8 mouse cellular contexts compared by ENCODE assay signal in genomic region chr19:15998157-15998556, GRCm38 (mm10). TPM values are rescaled to one million over a fixed set of nuclear protein-coding genes. Genes with fewer than 3 reads are reported as not detected.
DNase-seq lines count a peak whose midpoint lies in the region; ATAC-seq lines count a peak whose summit lies in the region.

No protein-coding gene starts in this region.

- WGBS in embryonic facial prominence, embryonic 10.5 days: 2% methylated on average over 3 of the region's 3 CpGs

- H3K27me3 ChIP-seq in embryonic facial prominence, embryonic 10.5 days (replicated peaks; ENCODE audit: low read depth, poor library complexity, severe bottlenecking): no peaks in the 10 kb centered on the region

- H3K4me1 ChIP-seq in embryonic facial prominence, embryonic 10.5 days: 0 out of 2 replicates have a peak, but pooled peaks cover 5% of the 10 kb centered on the region

- no peak for ATAC-seq in CD4-positive, CD25-positive, alpha-beta regulatory T cell, adult 4 months
- ATAC-seq in megakaryocyte progenitor cell, adult 5-6 weeks (replicated peaks; ENCODE audit: poor library complexity): peak; percentile 86

- intact Hi-C loops in heart, postnatal 14 days (cut with DNase I): loop anchor here (1.0 kb wide), 1 partner anchor 601 kb away; no protein-coding TSS in a partner anchor

- H3K4me3 ChIP-seq in embryonic facial prominence, embryonic 10.5 days: no peak overlapping the region

- DNase-seq in CD4-positive, CD25-positive, alpha-beta regulatory T cell, adult 2 months (ENCODE audit: low read depth, low spot score): peak; percentile 78
- DNase-seq in adrenal gland, postnatal 25 days: peak; percentile 35
- DNase-seq in embryonic facial prominence, embryonic 10.5 days (ENCODE audit: low spot score): peak; percentile 62
- peak; percentile 61 to 74 for DNase-seq in heart, postnatal 14 days
- DNase-seq in layer of hippocampus, postnatal 14 days (ENCODE audit: low spot score in 2 of 2): peak; percentile 72 to 85
- DNase-seq in right cerebral cortex, adult 2 months (ENCODE audit: low spot score in 2 of 2): peak; percentile 77 to 78

- H3K36me3 ChIP-seq in embryonic facial prominence, embryonic 10.5 days (replicated peaks): no peaks in the 10 kb centered on the region

- H3K9me3 ChIP-seq in embryonic facial prominence, embryonic 10.5 days: no peaks in the 10 kb centered on the region

- no peak overlapping the region for H3K27ac ChIP-seq in embryonic facial prominence, embryonic 10.5 days (replicated peaks)

RNA-seq across cellular contexts. Expression of gene Cep78, which starts 13.4 kb away (rescaled TPM):
- polyA plus RNA-seq in CD4-positive, CD25-positive, alpha-beta regulatory T cell, adult 4 months (2017; shearing (Covaris generic)): 1 to 10 TPM; 2.2 to 3.4 TPM
- 9.9 and 11.3 TPM in 2 replicates for total RNA-seq in adrenal gland, postnatal 25 days (2021)
- polyA plus RNA-seq in embryonic facial prominence, embryonic 10.5 days (2016; fragmentation: Nextera tagmentation; extraction: Ambion mirVana): 61.6 and 61.8 TPM in 2 replicates
- 1 to 10 TPM; 3.2 to 3.7 TPM for total RNA-seq in heart, postnatal 14 days (2021)
- total RNA-seq in layer of hippocampus, postnatal 14 days (2021): 10 to 100 TPM; 11.7 to 12.6 TPM
- 13.0 and 17.4 TPM in 2 replicates for total RNA-seq in megakaryocyte progenitor cell, adult 5-6 weeks (2015)
- 17.8 and 25.2 TPM in 2 replicates for total RNA-seq in megakaryocyte progenitor cell, adult 5-6 weeks (2017)

RNA-seq across cellular contexts. Expression of gene Psat1, which starts 51.0 kb away (rescaled TPM):
- polyA plus RNA-seq in CD4-positive, CD25-positive, alpha-beta regulatory T cell, adult 4 months (2017; shearing (Covaris generic)): 10 to 100 TPM; 39.6 to 66.0 TPM
- total RNA-seq in adrenal gland, postnatal 25 days (2021): 64.9 and 81.4 TPM in 2 replicates
- 116 and 135 TPM in 2 replicates for polyA plus RNA-seq in embryonic facial prominence, embryonic 10.5 days (2016; fragmentation: Nextera tagmentation; extraction: Ambion mirVana)
- 1 to 10 TPM; 4.8 to 6.3 TPM for total RNA-seq in heart, postnatal 14 days (2021)
- total RNA-seq in layer of hippocampus, postnatal 14 days (2021): 100 to 1,000 TPM; 117 to 123 TPM
- 130 and 136 TPM in 2 replicates for total RNA-seq in megakaryocyte progenitor cell, adult 5-6 weeks (2015)
- total RNA-seq in megakaryocyte progenitor cell, adult 5-6 weeks (2017): 99.4 and 103 TPM in 2 replicates
